Mouse (Mus musculus): Measurements from ENCODE around the gene Dda1. TPM values are rescaled to one million over a fixed set of nuclear protein-coding genes. Genes with fewer than 3 reads are reported as not detected.

Gene Dda1
- polyA plus RNA-seq, 1 experiment from 2014 or later: 36.3 TPM

GRCm38 (mm10) chr8:71495811-71496210, 26.8 kb downstream of the Dda1 start:
- 94% methylated on average over 5 of the region's 5 CpGs for WGBS (ENCODE audit: missing documents)
- Histone ChIP-seq H3K27ac (no peak overlapping the region), H3K79me2 (ENCODE audit: inconsistent target) (no peaks in the 10 kb centered on the region), H3K36me3 (ENCODE audit: inconsistent target) (peaks cover 20% of the 10 kb centered on the region; the same call in 1 of the 2 replicates), H3K4me3 (ENCODE audit: inconsistent target) (no peak overlapping the region)

GRCm38 (mm10) chr8:71496481-71496880, 27.5 kb downstream of the Dda1 start:
- no peak overlapping the region for H3K27ac ChIP-seq
- no peak overlapping the region for H3K4me3 ChIP-seq (ENCODE audit: inconsistent target)
- WGBS (ENCODE audit: missing documents): 86% methylated on average over 10 of the region's 11 CpGs
- H3K36me3 ChIP-seq (ENCODE audit: inconsistent target): peaks cover 17% of the 10 kb centered on the region; the same call in 1 of the 2 replicates
- H3K79me2 ChIP-seq (ENCODE audit: inconsistent target): no peaks in the 10 kb centered on the region

GRCm38 (mm10) chr8:71497077-71497645, 28.2 kb downstream of the Dda1 start:
- H3K27ac ChIP-seq: no peak overlapping the region
- H3K79me2 ChIP-seq (ENCODE audit: inconsistent target): no peaks in the 10 kb centered on the region
- 86% methylated on average over 1 of the region's 1 CpGs for WGBS (ENCODE audit: missing documents)
- H3K4me3 ChIP-seq (ENCODE audit: inconsistent target): no peak overlapping the region
- peaks cover 13% of the 10 kb centered on the region; the same call in 1 of the 2 replicates for H3K36me3 ChIP-seq (ENCODE audit: inconsistent target)

GRCm38 (mm10) chr8:71497881-71498501, 29.0 kb downstream of the Dda1 start:
- no peaks in the 10 kb centered on the region for H3K79me2 ChIP-seq (ENCODE audit: inconsistent target)
- 85% methylated on average over 15 of the region's 15 CpGs for whole genome bisulfite sequencing (ENCODE audit: missing documents)
- H3K27ac ChIP-seq: no peak overlapping the region
- peaks cover 9% of the 10 kb centered on the region; the same call in 1 of the 2 replicates for H3K36me3 ChIP-seq (ENCODE audit: inconsistent target)
- no peak overlapping the region for H3K4me3 ChIP-seq (ENCODE audit: inconsistent target)

- WGBS (ENCODE audit: missing documents): 74% methylated on average over 14 of the region's 16 CpGs
- Histone ChIP-seq H3K27ac (no peak overlapping the region), H3K36me3 (ENCODE audit: inconsistent target) (peaks cover 5% of the 10 kb centered on the region; the same call in 1 of the 2 replicates), H3K79me2 (ENCODE audit: inconsistent target) (no peaks in the 10 kb centered on the region), H3K4me3 (ENCODE audit: inconsistent target) (no peak overlapping the region)
Observed at GRCm38 (mm10) chr8:71498816-71499690, 30.1 kb downstream of the Dda1 start.

- Histone ChIP-seq H3K36me3 (ENCODE audit: inconsistent target) (no peaks in the 10 kb centered on the region), H3K79me2 (ENCODE audit: inconsistent target) (no peaks in the 10 kb centered on the region), H3K27ac (no peak overlapping the region), H3K4me3 (ENCODE audit: inconsistent target) (no peak overlapping the region)
- 98% methylated on average over 4 of the region's 4 CpGs for WGBS (ENCODE audit: missing documents)
Observed at GRCm38 (mm10) chr8:71504349-71504748, 35.4 kb downstream of the Dda1 start.

GRCm38 (mm10) chr8:71505326-71505725, 36.3 kb downstream of the Dda1 start:
- Histone ChIP-seq H3K36me3 (ENCODE audit: inconsistent target) (no peaks in the 10 kb centered on the region), H3K27ac (no peak overlapping the region), H3K79me2 (ENCODE audit: inconsistent target) (no peaks in the 10 kb centered on the region), H3K4me3 (ENCODE audit: inconsistent target) (no peak overlapping the region)
- 100% methylated on average over 4 of the region's 4 CpGs for WGBS (ENCODE audit: missing documents)

GRCm38 (mm10) chr8:71505979-71506378, 37.0 kb downstream of the Dda1 start:
- Histone ChIP-seq H3K27ac (no peak overlapping the region), H3K79me2 (ENCODE audit: inconsistent target) (no peaks in the 10 kb centered on the region)
- WGBS (ENCODE audit: missing documents): 90% methylated on average over 4 of the region's 4 CpGs

GRCm38 (mm10) chr8:71507589-71508104, 38.6 kb downstream of the Dda1 start:
- Histone ChIP-seq H3K36me3 (ENCODE audit: inconsistent target) (no peaks in the 10 kb centered on the region), H3K79me2 (ENCODE audit: inconsistent target) (no peaks in the 10 kb centered on the region), H3K27ac (no peak overlapping the region), H3K4me3 (ENCODE audit: inconsistent target) (no peak overlapping the region)
- 2% methylated on average over 53 of the region's 61 CpGs for WGBS (ENCODE audit: missing documents)

More at GRCm38 (mm10) chr8:71505979-71506378, 37.0 kb downstream of the Dda1 start:
- no peak overlapping the region for H3K4me3 ChIP-seq (ENCODE audit: inconsistent target)
- no peaks in the 10 kb centered on the region for H3K36me3 ChIP-seq (ENCODE audit: inconsistent target)

GRCm38 (mm10) chr8:71509316-71509715, 40.3 kb downstream of the Dda1 start:
- 96% methylated on average over 2 of the region's 2 CpGs for WGBS (ENCODE audit: missing documents)
- Histone ChIP-seq H3K36me3 (ENCODE audit: inconsistent target) (no peaks in the 10 kb centered on the region), H3K4me3 (ENCODE audit: inconsistent target) (no peak overlapping the region), H3K79me2 (ENCODE audit: inconsistent target) (no peaks in the 10 kb centered on the region), H3K27ac (no peak overlapping the region)

GRCm38 (mm10) chr8:71511644-71512043, 42.6 kb downstream of the Dda1 start, which contains the start of gene Plvap:
Gene Plvap (minus strand): TSS chr8:71511752.
- Histone ChIP-seq H3K79me2 (ENCODE audit: inconsistent target) (no peaks in the 10 kb centered on the region), H3K27ac (no peak within 1 kb of the TSS), H3K4me3 (ENCODE audit: inconsistent target) (no peak within 1 kb of the TSS), H3K36me3 (ENCODE audit: inconsistent target) (no peaks in the 10 kb centered on the region)
- 4% methylated on average over 14 of the region's 14 CpGs for WGBS (ENCODE audit: missing documents)

- H3K27ac ChIP-seq: no peak overlapping the region
- H3K36me3 ChIP-seq (ENCODE audit: inconsistent target): no peaks in the 10 kb centered on the region
- WGBS (ENCODE audit: missing documents): 41% methylated on average over 12 of the region's 15 CpGs
- no peak overlapping the region for H3K4me3 ChIP-seq (ENCODE audit: inconsistent target)
- H3K79me2 ChIP-seq (ENCODE audit: inconsistent target): no peaks in the 10 kb centered on the region
Observed at GRCm38 (mm10) chr8:71513018-71513754, 44.2 kb downstream of the Dda1 start.

- no peak overlapping the region for H3K27ac ChIP-seq
- 87% methylated on average over 5 of the region's 5 CpGs for WGBS (ENCODE audit: missing documents)
- H3K79me2 ChIP-seq (ENCODE audit: inconsistent target): no peaks in the 10 kb centered on the region
- no peaks in the 10 kb centered on the region for H3K36me3 ChIP-seq (ENCODE audit: inconsistent target)
- H3K4me3 ChIP-seq (ENCODE audit: inconsistent target): no peak overlapping the region
Observed at GRCm38 (mm10) chr8:71515043-71515442, 46.0 kb downstream of the Dda1 start.

GRCm38 (mm10) chr8:71516786-71517185, 47.8 kb downstream of the Dda1 start:
- H3K4me3 ChIP-seq (ENCODE audit: inconsistent target): no peak overlapping the region
- 88% methylated on average over 6 of the region's 6 CpGs for WGBS (ENCODE audit: missing documents)
- H3K36me3 ChIP-seq (ENCODE audit: inconsistent target): no peaks in the 10 kb centered on the region
- no peak overlapping the region for H3K27ac ChIP-seq
- no peaks in the 10 kb centered on the region for H3K79me2 ChIP-seq (ENCODE audit: inconsistent target)

Data from macrophage (primary cell).